Mouse (Mus musculus): ENCODE measurements around the gene Vapa.

DNA sequence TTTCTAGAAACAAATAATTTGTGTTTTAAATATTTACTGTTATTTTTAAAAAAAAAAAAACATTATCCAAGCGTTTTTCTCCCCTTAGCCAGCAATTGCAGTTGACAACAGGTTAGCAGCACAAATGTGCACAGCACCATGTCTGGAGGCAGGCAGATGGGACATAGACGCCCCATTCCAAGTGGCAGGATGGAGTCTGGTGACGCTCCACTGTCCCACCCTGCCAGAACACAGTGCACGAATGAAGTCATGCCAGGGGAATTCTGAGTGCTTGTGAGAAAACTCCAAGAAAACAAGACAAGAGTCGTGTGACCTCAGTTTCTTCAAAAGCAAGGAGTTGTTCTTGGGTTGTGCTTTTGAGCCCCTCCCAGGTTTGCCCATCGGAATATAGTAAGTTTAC, 50.0 kb downstream of the Vapa start:
- TF ChIP-seq CTCF (IDR thresholded peaks at IDR 0.05; ENCODE audit: borderline replicate concordance, insufficient read depth, low read length), result no peak
- TF ChIP-seq POLR2A (IDR thresholded peaks at IDR 0.05; ENCODE audit: low read depth, low read length), result no peak

All from embryonic fibroblast, embryonic 13.5 days (primary cell).